Mouse (Mus musculus) midbrain, embryonic 10.5 days (tissue): ENCODE data around the gene Runx2. TPM values are rescaled to one million over a fixed set of nuclear protein-coding genes. Genes with fewer than 3 reads are reported as not detected.

Experiments used
- DNase-seq: peaks from one replicate; pipeline ENCODE4 v3.0.0-alpha.2; 2017; ENCODE audit warnings: low spot score
- H3K27ac ChIP-seq: fragments of 300-500 bp; sonication (generic); replicated peaks from 2 replicates; pipeline ENCODE4 v1.5.1; 2016; ENCODE audit warnings: mild to moderate bottlenecking
- H3K27me3 ChIP-seq: fragments of 300-500 bp; sonication (generic); 2 replicates; pipeline ENCODE4 v1.6.1; 2016; ENCODE audit warnings: low read depth, mild to moderate bottlenecking; ENCODE audit not compliant: poor library complexity, severe bottlenecking
- H3K36me3 ChIP-seq: fragments of 300-500 bp; sonication (generic); 2 replicates; pipeline ENCODE4 v1.6.1; 2016; ENCODE audit warnings: mild to moderate bottlenecking, moderate library complexity
- H3K4me1 ChIP-seq: fragments of 300-500 bp; sonication (generic); 2 replicates; pipeline ENCODE4 v1.6.1; 2016
- H3K4me3 ChIP-seq: fragments of 300-500 bp; sonication (generic); 2 replicates; pipeline ENCODE4 v1.5.1; 2016; ENCODE audit warnings: mild to moderate bottlenecking, moderate library complexity
- H3K9me3 ChIP-seq: fragments of 300-500 bp; sonication (generic); replicated peaks from 2 replicates; pipeline ENCODE4 v1.6.1; 2016; ENCODE audit warnings: mild to moderate bottlenecking
- WGBS: fragments of 180-500 bp; shearing (Covaris S2); methylation state at CpG from one replicate; pipeline ENCODE4 v1.1.7; 2016; 5-methylcytosine and 5-hydroxymethylcytosine counted together
- polyA plus RNA-seq: library from polyadenylated mRNA; unstranded; fragments of >200 nt; fragmentation: Nextera tagmentation; extraction: Ambion mirVana; gene quantifications from 2 replicates; pipeline ENCODE4 v1.2.1, GENCODE M21; 2016

Gene Runx2
- polyA plus RNA-seq, 1 experiment from 2014 or later: 0.17 TPM

DNA sequence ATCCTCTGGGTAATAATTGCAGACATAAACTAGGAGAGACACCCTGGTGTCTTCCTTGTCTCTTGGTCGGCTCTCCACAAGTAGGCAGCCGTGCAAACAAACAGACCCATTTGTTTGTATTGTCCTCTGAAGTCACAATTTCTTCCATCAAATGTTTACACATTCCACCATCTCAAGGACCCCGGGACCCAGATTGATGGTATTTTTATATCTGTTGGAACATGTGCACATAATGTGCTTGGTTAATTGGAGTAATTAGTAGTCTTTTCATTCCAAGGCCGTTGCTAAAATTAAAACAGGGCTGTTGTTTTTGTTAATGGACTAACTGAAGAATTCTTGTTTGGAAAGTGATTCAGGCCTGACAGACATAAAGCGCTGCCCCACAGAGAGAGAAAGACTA lies 236.8 kb downstream of the Runx2 start:
- H3K27me3 ChIP-seq: no peaks in the 10 kb centered on the region
- DNase-seq: no peak
- no peak overlapping the region for H3K4me3 ChIP-seq
- H3K27ac ChIP-seq: no peak overlapping the region
- 74% methylated on average over 5 of the region's 5 CpGs for WGBS
- H3K36me3 ChIP-seq: no peaks in the 10 kb centered on the region
- H3K4me1 ChIP-seq: no peaks in the 10 kb centered on the region
- no peaks in the 10 kb centered on the region for H3K9me3 ChIP-seq

DNA sequence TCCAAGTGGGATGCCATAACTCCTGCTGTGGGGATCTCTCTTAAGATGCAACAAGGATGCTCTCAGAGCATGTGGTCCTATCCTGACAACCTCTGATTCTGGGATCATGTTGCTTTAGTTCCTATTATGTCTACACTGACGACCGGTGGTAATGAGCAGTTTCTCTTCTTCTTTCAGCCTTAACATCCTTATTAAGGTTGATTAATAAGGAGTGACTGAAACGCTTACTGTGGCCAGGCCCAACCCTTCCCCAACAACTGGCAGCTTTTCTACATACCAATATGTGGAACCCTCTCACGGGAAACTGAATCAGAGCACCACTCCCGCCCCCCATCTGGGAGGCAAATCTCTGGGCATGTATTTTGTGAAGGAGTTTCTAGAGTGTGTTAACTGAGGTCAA lies 243.7 kb downstream of the Runx2 start:
- Histone ChIP-seq H3K27me3 (no peaks in the 10 kb centered on the region), H3K27ac (no peak overlapping the region), H3K9me3 (no peaks in the 10 kb centered on the region), H3K4me3 (no peak overlapping the region), H3K4me1 (no peaks in the 10 kb centered on the region), H3K36me3 (no peaks in the 10 kb centered on the region)
- no peak for DNase-seq
- WGBS: 86% methylated on average over 5 of the region's 5 CpGs

- no peaks in the 10 kb centered on the region for H3K27me3 ChIP-seq
- no peak overlapping the region for H3K4me3 ChIP-seq
- WGBS: 89% methylated on average over 8 of the region's 8 CpGs
- no peak overlapping the region for H3K27ac ChIP-seq
- H3K4me1 ChIP-seq: no peaks in the 10 kb centered on the region
- H3K36me3 ChIP-seq: no peaks in the 10 kb centered on the region
- no peak for DNase-seq
- no peaks in the 10 kb centered on the region for H3K9me3 ChIP-seq
These were observed 245.5 kb downstream of the Runx2 start for GRCm38 (mm10) chr17:44569020-44569621.

DNA sequence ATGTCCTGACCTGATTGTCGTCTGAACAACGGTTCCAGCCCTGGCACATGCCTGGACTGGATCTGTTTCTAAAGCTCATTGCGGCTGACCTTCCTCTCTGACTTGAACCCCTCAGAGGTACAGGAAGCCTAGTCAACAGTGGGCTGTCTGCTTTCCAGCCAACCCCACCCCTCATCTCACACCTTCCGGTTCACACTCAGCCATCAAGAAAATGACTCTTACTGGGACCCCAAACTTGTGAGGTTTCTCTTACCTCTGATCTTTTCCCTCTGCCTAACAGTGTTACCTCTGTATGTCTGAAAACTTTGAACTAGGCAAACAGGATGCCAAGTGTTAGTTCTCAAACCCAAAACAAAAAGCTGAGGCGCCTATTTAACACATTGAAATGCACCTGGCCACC lies 247.6 kb downstream of the Runx2 start:
- 86% methylated on average over 5 of the region's 5 CpGs for WGBS
- no peak overlapping the region for H3K27ac ChIP-seq
- no peaks in the 10 kb centered on the region for H3K27me3 ChIP-seq
- no peak overlapping the region for H3K4me3 ChIP-seq
- H3K36me3 ChIP-seq: no peaks in the 10 kb centered on the region
- no peaks in the 10 kb centered on the region for H3K9me3 ChIP-seq
- no peaks in the 10 kb centered on the region for H3K4me1 ChIP-seq
- DNase-seq: no peak

- Histone ChIP-seq H3K4me1 (no peaks in the 10 kb centered on the region), H3K27ac (no peak overlapping the region), H3K27me3 (no peaks in the 10 kb centered on the region), H3K36me3 (no peaks in the 10 kb centered on the region), H3K9me3 (no peaks in the 10 kb centered on the region), H3K4me3 (no peak overlapping the region)
- no peak for DNase-seq
- WGBS: 92% methylated on average over 8 of the region's 8 CpGs
These were observed 248.6 kb downstream of the Runx2 start for GRCm38 (mm10) chr17:44565884-44566515.

GRCm38 (mm10) chr17:44565311-44565831 lies 249.2 kb downstream of the Runx2 start:
- Histone ChIP-seq H3K27me3 (no peaks in the 10 kb centered on the region), H3K4me3 (no peak overlapping the region), H3K36me3 (no peaks in the 10 kb centered on the region), H3K27ac (no peak overlapping the region), H3K9me3 (no peaks in the 10 kb centered on the region), H3K4me1 (no peaks in the 10 kb centered on the region)
- DNase-seq: no peak
- WGBS: 85% methylated on average over 14 of the region's 14 CpGs

- no peak for DNase-seq
- WGBS: 84% methylated on average over 4 of the region's 4 CpGs
- Histone ChIP-seq H3K36me3 (no peaks in the 10 kb centered on the region), H3K27ac (no peak overlapping the region), H3K4me1 (no peaks in the 10 kb centered on the region), H3K9me3 (no peaks in the 10 kb centered on the region), H3K27me3 (no peaks in the 10 kb centered on the region), H3K4me3 (no peak overlapping the region)
These were observed 249.9 kb downstream of the Runx2 start for GRCm38 (mm10) chr17:44564611-44565198.

DNA sequence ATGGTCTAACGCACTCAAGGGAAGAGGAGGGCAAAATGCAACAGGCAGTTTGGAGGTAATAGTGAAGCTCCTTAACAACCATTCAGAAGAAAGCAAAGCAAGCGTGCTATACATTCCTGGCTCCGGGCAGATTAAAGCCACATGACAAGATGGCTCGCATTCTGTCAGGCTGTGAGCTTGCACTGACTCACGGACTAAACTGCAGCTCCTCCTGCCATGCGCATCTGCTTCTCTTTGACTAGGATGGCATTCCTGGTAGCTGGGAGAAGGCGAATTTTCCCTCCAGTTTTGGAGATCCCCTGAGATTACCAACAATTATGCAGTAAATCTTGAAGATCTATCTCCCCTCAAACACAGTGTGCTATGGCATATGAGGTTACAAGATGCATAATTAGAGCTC lies 254.6 kb downstream of the Runx2 start:
- no peak overlapping the region for H3K4me3 ChIP-seq
- no peak for DNase-seq
- H3K4me1 ChIP-seq: no peaks in the 10 kb centered on the region
- H3K9me3 ChIP-seq: no peaks in the 10 kb centered on the region
- no peaks in the 10 kb centered on the region for H3K27me3 ChIP-seq
- WGBS: 73% methylated on average over 7 of the region's 7 CpGs
- no peaks in the 10 kb centered on the region for H3K36me3 ChIP-seq
- no peak overlapping the region for H3K27ac ChIP-seq

DNA sequence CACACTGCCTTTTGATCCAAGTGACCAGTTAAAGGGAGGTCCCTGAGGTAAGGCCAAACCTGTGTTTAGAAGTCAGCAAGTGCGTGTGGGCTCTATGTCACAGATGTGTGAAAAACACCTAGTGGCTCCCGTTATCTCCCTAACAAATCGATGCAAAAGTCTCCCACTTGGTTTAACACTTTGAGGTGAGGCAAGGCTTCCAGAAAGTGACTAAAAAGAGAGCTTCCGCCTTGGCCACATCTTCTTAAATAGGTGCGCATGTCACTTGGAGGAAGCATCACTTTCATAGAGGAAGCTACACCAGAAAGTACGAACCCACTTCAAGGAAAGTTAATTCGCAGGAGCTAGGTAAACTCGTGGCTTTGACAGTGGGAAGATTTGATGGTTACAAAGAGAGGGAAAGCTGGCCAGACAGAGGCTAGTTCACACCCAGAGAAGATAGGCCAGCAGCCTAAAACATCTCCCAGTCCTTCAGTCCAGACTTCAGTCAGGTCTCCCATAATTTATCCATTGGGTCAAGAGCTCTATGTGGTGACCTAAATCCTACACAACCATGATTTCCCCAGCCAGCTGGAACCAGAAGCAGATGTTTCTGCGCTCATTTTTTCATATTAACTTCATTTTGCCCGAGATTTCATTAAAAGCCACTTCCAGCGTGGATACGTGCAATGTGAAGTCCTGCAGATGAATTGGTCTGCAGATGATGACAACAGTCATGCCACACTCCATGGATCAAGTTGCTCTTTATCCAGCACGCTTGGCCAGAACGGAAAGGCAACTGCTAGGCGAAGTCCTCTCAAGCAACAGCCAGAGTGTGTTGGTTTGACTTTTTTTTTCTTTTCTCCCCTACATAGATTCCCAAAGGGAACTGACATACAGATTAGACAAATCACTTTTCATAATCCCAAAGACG lies 257.1 kb downstream of the Runx2 start:
- DNase-seq: no peak
- Histone ChIP-seq H3K27me3 (no peaks in the 10 kb centered on the region), H3K4me3 (no peak overlapping the region), H3K27ac (no peak overlapping the region), H3K36me3 (no peaks in the 10 kb centered on the region), H3K9me3 (no peaks in the 10 kb centered on the region), H3K4me1 (no peaks in the 10 kb centered on the region)
- 90% methylated on average over 16 of the region's 16 CpGs for WGBS

DNA sequence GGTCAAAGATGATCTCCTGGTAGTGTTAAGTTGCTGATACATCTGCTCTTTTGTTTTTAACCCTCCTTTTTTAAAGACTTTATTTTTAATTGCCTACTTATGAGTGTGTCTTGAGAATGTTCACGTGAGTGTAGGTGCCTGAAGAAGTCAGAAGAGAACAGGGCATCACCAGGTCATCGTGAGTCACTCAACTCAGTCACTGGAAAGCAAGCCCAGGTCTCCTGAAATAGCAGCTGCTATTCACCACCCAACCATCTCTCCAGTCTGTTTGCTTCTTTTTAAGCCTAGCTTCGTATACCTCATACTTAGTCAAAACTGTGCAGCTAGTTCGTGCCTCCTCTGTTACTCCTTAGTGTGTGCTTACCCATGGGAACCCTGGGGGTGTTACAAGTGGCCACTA lies 259.7 kb downstream of the Runx2 start:
- WGBS: 94% methylated on average over 4 of the region's 4 CpGs
- no peaks in the 10 kb centered on the region for H3K9me3 ChIP-seq
- no peaks in the 10 kb centered on the region for H3K27me3 ChIP-seq
- H3K4me3 ChIP-seq: no peak overlapping the region
- H3K4me1 ChIP-seq: no peaks in the 10 kb centered on the region
- no peak for DNase-seq
- no peak overlapping the region for H3K27ac ChIP-seq
- H3K36me3 ChIP-seq: no peaks in the 10 kb centered on the region

- WGBS: 80% methylated on average over 2 of the region's 2 CpGs
- no peaks in the 10 kb centered on the region for H3K27me3 ChIP-seq
- H3K4me1 ChIP-seq: peaks cover 4% of the 10 kb centered on the region
These were observed 265.0 kb downstream of the Runx2 start for GRCm38 (mm10) chr17:44549551-44549950.

GRCm38 (mm10) chr17:44547922-44548321 lies 266.7 kb downstream of the Runx2 start:
- no peak overlapping the region for H3K4me3 ChIP-seq
- no peaks in the 10 kb centered on the region for H3K27me3 ChIP-seq
- H3K27ac ChIP-seq: no peak overlapping the region
- no peaks in the 10 kb centered on the region for H3K9me3 ChIP-seq
- WGBS: 87% methylated on average over 4 of the region's 4 CpGs
- peaks cover 4% of the 10 kb centered on the region for H3K4me1 ChIP-seq
- H3K36me3 ChIP-seq: no peaks in the 10 kb centered on the region
- no peak for DNase-seq

More at GRCm38 (mm10) chr17:44549551-44549950, 265.0 kb downstream of the Runx2 start:
- no peaks in the 10 kb centered on the region for H3K36me3 ChIP-seq
- H3K4me3 ChIP-seq: no peak overlapping the region
- H3K9me3 ChIP-seq: no peaks in the 10 kb centered on the region
- DNase-seq: no peak
- H3K27ac ChIP-seq: no peak overlapping the region
